Mouse (Mus musculus) layer of hippocampus, adult 9-10 months (tissue): ENCODE measurements around the gene Kmt2a.
A peak's percentile ranks its signal among the peaks of the same experiment; 100 is the strongest.

ENCODE experiments used
- DNase-seq: peaks from one replicate; pipeline ENCODE4 v3.0.0; 2022; ENCODE audit warnings: low spot score

Gene Kmt2a

DNA sequence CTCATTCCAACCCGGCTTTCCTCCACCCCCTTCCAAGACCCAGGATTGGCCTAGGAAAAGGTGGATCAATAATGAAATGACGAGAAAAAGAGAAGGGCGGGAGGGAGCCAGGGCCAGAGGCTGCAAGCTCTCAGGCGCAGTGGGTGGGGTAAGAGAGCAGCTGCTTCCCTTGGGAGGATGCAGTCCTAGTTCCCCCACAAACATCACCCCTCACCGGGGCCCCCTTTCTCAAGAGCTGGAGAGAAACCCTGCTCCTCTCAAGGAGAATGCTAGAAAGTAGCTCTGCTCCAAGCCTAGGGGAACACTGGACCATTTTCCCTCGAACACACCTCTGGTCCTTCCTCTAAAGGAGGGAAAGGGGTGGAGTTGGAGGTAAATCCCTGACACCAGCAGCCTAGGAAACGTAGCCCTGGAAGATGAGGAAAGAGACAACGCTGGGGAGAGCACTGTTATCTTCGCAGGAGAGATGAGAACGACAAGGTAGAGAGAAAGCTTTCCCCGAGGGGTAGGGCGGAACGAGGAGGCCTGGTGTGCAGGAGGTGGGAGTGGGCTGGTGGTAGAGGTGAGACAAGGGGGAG is 1.3 kb downstream of the Kmt2a start:
- DNase-seq = no peak

DNA sequence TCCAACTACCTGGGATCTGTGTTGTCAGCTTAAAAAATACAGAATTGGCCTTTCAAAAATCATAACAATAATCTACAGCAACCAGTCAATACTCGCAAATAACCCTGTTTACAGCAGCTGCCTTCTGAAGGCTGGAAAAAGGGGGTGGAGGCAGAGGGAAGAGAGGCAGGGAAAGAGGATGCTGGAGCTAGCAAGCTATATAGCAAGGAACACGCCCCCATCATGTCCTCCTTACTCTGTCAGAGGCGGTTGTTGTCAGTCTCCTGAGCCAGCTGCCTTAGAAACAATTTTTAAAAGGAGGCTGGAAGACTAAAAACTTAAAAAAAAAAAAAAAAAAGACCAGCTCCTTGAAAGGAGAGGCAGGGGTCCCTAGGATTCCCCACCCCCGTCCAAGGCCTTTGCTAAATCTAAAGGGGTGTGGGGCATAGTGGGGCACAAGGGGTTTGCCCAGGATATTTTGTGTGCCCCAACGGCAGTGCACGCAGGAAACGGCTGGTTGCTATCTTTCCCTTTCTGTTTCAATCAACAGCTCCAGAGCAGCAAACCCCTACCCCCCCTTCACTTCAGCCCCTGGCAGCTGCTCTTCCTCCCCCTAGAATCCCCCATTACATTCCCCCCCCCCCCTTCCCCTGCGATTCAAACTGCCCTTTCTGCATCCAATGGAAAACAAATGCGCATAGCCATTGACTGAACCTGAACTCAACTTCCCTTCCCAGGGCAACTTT is 2.2 kb downstream of the Kmt2a start:
- no peak for DNase-seq

- DNase-seq = no peak
Measured at GRCm38 (mm10) chr9:44877686-44878085, 3.4 kb downstream of the Kmt2a start.

- DNase-seq = no peak
Measured at GRCm38 (mm10) chr9:44875476-44875875, 5.6 kb downstream of the Kmt2a start.

DNA sequence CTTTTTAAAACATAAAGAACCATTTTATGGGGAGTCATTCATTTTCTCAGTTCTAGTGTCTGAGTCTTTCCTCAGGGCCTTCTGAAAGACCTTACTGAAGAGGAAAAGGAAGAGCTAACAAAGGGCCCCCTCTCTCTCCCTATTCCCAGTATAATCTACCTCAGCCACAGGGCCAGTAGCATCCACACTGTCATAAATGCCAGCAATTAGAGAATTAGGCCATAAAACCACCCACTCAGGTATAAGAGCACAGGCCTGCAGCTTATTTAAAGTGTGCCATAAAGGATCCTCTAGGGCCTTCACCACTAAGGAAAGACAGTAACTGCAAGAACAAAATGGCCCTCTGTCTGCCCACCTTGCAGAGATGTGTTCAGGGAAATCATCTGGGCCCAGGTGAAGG is 6.9 kb downstream of the Kmt2a start:
- no peak for DNase-seq

- DNase-seq = no peak
Measured at GRCm38 (mm10) chr9:44873665-44874064, 7.4 kb downstream of the Kmt2a start.

DNA sequence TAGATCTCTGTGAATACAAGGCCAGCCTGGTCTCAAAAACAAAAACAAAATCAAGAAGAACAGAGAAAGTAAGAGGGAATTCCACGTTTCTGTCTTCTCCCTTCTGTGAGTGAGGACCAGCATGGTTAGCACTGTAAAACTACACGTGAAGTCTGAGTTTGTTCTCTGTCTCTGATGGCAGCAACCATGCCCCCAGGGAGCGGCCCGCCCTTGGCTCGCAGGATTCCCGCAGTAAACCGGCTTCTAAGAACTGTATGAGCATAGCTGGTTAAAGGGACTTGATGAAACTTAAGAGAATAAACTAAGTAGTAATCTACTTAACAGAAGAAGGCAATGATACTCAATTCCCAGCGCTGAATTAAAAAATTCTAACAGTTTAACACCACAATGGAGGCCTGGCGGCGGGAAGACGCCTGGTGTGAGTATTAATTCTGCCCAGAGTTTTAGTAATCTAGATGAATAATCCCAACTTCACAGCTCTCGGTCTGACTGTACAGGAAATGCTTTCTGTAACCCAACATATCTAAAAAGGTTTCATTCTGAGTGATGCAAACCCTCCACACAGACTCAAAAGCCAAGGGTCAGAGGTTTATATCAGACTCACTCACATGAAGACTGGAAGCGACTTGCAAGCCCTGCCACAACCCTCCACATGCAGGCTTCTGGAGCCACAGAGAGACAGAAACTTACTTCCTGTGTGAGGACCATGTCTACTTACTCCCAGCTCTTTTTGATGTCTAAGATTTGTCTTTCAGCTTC is 12.6 kb downstream of the Kmt2a start:
- no peak for DNase-seq

DNA sequence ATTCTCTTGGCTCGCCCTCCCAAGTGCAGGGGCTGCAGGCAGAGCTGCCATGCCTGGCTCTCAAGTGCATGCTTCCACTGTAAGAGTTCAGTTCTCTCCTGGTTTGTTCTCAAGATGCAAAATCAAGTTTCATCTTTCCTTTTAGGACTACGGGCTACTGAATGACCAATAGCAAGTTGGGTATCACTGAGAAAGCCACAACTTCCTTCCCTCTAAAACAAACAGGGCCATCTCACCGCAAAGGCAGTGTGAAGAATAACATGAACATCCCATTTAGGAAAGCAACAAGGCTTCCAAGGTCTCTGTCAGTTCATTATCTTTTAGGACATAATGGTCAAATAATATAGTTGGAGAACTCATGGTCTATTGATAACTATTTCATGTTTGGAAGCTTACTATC is 13.4 kb downstream of the Kmt2a start:
- DNase-seq = no peak

DNA sequence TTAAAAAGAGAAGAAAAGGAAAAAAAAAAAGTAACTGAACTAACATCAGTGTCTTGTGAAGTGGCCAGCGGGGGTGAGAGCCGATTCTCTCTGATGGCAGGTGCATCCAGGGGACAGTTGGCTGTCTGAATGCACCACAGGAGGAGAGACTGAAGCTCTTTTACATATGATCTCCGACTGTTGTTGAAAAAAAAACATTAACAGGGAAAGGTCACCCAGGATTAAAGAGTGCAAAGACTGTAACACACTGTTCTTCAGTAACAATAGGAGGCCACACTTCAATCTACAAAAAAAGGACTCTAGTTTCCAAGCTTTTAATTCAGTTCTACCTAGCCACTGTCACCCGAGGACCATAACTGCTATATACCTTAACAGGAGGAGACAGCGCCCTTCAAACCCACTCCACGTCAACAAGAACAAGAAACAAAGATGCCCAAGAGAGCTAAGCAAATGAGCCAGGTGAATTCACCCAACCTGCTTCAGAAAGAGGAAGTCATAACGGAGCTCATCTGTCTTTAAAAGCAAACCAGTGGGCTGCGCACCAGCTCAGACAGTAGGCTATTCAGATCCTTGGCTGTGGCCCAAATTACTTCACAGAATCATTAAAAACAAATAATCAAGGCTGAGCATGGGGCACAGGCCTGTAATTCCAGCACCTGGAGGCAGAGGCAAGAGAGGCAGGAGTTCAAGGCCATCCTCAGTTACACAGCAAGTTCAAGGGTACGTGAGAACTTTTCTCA is 14.4 kb downstream of the Kmt2a start:
- DNase-seq = no peak

DNA sequence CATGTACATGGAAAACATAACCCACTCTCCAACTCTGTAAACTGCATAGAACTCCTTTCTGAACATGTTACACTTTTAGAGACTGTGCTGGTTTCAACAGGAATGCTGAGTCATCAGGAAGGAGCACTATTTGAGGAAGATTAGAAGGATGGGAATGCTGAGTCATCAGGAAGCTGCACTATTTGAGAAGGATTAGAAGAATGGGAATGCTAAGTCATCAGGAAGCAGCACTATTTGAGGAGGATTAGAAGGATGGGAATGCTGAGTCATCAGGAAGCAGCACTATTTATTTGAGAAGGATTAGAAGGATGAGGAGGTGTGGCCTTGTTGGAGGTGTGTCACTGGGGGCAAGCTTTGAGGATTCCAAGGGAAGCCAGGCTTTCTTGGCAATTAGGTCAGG is 20.0 kb downstream of the Kmt2a start:
- DNase-seq = no peak

DNA sequence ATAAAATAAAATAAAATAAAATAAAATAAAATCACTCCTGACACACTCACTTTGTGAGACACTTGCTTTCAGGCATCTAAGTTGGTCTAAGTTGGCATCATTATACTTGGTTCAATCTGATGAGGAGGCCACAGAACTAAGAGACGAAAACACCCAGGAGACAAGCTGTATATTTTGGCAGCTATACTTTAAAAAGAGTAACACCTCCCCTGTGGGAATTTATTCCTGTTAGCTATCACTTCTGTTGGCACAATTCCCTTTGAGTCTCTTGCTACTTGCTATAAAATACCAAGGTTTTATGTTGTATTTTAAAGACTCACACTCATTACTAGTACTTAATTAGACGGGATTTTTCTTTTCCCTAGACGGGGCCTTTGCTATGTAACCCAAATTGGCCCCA is 22.4 kb downstream of the Kmt2a start:
- DNase-seq = no peak

- DNase-seq = no peak
Measured at GRCm38 (mm10) chr9:44857405-44857992, 23.6 kb downstream of the Kmt2a start.

DNA sequence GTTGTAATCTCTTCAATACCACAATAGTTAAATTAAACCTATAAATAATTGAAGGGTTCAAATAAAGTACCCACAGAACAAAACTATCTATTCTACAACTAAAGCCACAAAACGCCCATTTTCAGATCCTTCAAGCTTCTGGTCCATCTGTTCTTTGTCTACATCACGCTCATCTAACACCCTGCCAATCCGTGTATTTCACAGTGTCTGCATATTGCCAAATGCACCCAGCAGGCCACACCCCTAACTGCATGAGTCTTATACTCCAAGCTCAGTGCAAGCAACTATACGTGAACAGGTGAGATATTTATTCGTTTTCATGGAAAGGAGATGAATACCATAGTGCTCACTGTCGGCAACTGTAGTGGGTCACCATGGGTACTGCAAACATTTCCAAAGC is 25.9 kb downstream of the Kmt2a start:
- DNase-seq = no peak

- DNase-seq = no peak
Measured at GRCm38 (mm10) chr9:44847446-44847845, 33.6 kb downstream of the Kmt2a start.

DNA sequence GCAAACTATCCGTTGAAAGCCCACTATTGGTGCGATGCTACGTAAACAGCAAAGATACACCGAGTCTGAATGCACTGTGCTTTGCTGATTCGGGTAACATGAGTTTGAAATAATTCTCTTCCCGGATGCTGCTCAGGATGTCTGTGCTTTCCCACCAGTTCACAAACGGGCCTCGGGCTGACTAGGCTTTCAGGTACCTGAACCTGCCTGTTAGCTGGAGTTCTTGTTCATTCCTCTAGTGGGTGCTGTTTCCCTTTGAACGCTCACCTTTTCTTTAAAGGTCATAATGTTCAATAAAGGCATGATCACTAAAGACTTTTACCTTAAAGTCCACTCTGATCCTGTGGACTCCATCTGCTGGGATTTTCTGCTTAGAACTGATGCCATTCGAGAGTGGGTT is 39.9 kb downstream of the Kmt2a start:
- no peak for DNase-seq

DNA sequence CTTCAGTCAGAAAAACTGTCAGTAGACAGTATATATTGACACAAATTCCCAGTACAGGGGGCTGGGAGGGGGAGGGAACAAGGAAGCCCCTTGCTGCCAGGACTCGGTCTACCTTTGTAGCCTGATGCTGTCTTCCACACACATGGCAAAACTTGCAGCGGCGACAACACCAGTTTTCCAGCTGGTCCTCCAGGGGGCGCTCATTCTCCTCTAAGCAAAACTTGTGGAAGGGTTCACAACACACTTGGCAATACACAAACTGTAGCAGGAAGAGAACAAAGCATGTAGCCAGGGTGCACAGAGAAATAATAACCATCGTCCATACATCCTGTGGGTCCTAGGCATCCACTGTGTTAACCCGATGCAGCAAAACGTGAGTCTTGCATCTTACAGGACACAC is 44.7 kb downstream of the Kmt2a start:
- DNase-seq = peak; percentile 71

GRCm38 (mm10) chr9:44832356-44832755 is 48.7 kb downstream of the Kmt2a start:
- DNase-seq = no peak

DNA sequence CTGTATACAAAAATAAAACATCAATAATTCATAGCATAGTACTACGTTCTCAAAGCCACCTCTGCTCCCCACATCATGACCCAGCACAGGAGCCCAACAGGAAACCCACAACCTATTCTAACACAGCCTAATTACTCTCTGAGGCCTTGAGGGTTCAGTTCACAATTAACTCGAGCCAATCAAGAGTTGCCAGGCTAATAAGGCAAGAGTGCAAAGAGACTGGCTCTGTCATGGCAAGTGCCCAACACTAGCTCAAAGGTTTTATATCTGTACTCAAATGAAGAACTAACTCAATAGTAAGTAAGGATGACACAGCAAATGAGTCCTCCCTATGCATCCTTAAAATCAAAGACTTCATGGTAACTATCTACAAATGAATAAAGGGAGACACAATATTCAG is 50.6 kb downstream of the Kmt2a start:
- no peak for DNase-seq

DNA sequence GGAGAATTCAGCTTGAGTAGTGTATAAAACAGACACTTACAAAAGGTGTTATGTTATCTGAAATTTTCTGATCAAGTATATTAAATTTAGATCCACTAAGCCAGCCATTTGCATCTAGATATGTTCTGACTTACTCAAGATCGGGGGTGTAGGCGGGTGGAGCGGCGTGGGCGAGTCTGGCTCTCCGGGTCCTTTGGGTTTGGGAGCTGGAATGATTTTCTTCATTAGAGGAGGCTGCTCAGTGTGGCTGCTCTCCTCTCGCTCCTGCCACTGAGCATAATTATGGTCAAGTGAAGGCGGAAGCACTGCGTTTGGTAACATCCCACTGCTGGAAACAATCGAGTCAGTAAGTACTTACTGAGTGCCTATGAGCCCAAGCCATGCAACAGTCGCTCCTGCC is 52.2 kb downstream of the Kmt2a start:
- DNase-seq = no peak

DNA sequence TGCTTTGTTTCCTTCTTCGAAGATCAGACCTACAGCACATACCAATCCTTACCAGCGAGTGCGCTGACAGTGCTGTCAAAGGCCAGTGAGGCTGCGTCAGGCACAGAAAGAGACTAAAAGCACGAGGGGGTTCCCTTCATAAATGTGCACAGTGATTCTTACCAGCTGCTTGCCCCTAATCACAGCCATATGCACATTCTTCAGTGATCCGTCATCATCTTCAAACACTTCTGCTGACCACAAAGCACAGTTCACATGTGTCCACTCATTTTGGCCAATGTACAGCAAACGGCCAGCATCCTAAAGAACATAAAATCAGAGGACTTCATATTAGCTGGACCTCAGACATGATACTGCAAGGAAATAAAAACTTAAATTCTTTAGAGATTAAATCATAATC is 54.4 kb downstream of the Kmt2a start:
- DNase-seq = no peak

GRCm38 (mm10) chr9:44819920-44820827 is 60.9 kb downstream of the Kmt2a start:
- no peak for DNase-seq
